Mouse (Mus musculus) frontal cortex, adult (tissue): ENCODE measurements around the gene Zfp809.

Experiments
- ATAC-seq: cut with Nextera tagmentation; 2 replicates; pipeline ENCODE4 v1.9.2; 2017; ENCODE audit warnings: mild to moderate bottlenecking, moderate library complexity, mixed read lengths; ENCODE audit not compliant: low TSS enrichment

Gene Zfp809

GRCm38 (mm10) chr9:22261594-22261993 is 36.1 kb downstream of the Zfp809 start:
- no peak for ATAC-seq

DNA sequence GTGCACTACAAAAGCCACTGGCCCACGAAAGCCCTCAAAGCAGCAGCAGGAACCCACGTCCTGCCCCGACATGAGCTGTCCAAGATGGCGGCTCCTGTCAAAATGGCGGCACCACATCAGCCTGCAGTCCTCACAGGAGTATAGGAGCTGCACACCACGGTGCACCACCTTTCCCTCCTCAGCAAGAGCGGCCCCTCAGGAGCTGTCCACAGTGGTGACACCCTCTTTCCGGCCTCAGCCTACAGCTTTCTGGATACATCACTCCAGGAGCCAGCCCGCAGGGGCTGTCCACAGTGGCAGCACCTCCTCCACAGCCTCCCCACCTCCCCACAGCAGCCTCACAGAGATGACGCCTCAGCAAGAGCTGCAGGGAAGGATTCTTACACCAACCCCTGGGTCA is 37.1 kb downstream of the Zfp809 start:
- ATAC-seq = no peak

DNA sequence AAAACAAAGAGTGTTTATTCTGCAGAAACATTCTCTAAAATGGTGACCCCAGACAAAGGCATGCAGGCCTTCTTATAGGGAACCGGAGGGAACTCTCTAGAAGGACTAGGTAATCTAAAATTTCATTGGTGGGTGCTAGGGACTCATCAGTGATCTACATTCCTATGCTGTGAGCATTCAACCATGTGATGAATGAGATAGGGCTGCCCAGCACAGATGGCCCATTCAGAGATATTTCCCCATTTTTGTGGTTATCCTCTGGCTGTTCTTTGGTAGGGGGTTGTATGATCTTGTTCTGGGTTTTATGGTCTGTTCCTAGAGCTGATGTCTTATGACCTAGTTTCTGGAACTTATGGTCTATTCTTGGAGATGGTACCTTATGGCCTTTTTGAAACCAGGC is 43.4 kb downstream of the Zfp809 start:
- ATAC-seq = no peak

DNA sequence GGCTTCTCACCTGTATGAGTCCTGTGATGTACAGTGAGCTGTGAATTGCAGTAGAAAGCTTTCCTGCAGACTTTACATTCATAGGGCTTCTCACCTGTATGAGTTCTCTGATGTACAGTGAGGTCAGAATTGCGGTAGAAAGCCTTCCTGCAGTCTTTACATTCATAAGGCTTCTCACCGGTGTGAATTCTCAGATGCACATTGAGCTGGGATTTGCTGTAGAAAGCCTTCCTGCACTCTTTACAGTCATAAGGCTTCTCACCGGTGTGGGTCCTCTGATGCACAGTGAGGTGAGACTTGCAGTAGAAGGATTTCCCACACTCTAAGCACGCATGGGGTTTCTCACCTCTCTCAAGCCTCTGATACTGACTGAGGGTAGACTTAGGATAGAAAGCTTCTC is 53.2 kb downstream of the Zfp809 start:
- ATAC-seq = no peak
